Mouse (Mus musculus) cerebellum, adult 2 months (tissue): ENCODE data around the gene Nsl1.

Source experiments
- CTCF ChIP-seq: fragments of 200-500 bp; IDR thresholded peaks from 2 replicates; pipeline ENCODE4 v1.5.1; 2011; ENCODE audit warnings: low read depth, mild to moderate bottlenecking, control low read depth, low read length, moderate library complexity, borderline replicate concordance; ENCODE audit not compliant: insufficient read depth
- POLR2A ChIP-seq: fragments of 200-500 bp; IDR thresholded peaks from 2 replicates; pipeline ENCODE4 v1.6.1; 2011; ENCODE audit warnings: low read length, control low read depth, borderline replicate concordance; ENCODE audit not compliant: insufficient read depth

DNA sequence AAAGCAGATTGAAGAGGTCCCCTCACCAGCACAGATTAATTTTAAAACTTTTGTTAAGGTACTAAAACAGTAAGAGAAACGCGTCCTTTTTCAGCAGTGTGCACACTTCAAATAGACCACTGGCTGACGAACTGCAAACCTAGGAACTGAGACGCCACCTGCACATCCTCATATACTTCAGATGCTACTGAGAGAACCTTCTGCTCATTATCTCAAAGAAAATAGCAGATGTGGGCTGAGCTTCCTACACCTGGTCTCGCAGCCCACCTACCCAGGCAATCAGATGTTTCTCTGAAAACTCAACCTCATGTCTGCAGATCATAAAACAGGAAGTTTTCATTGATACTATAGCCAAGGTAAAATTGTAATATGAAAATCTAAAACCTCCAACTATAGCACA, 43.0 kb upstream of the Nsl1 start:
- TF ChIP-seq CTCF (no peak), POLR2A (no peak)
